Mouse (Mus musculus): ENCODE data around the gene Cluh.

DNA sequence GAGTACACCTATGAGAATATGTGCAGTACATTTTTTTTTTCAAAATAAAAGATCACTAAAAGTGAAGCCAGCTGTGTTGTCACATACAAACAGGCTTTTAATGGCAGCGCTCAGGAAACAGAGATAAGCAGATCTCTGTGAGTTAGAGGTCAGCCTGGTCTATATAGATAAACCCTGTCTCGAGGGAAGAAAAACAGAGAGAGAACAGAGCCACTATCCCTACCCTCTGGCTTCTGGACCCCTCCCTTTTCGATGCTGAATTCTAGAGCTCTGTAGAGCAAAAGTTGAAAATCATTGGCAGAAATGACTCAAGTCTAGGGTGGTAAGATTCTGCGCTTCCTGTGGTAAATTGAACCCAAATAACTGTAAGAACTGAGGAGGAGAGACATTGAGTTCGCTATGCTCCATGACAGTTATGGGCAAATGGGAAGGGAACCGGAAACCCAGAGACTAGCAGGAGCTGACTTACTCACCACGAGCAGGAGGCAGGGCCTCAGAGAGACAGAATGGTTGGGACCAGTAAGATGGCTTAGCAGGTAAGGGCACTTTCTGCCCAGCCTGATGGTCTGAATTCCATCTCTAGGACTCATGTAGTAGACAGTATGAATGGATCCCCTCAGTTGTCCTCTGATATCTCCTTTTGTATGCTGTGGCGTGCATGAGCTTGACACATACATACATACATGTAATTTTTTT is 27.2 kb upstream of the Cluh start:
- TF ChIP-seq POLR2A (IDR thresholded peaks at IDR 0.05; ENCODE audit: control insufficient read depth, extremely low read depth, insufficient read depth, low read length, poor library complexity) (no peak), CTCF (IDR thresholded peaks at IDR 0.05; ENCODE audit: borderline replicate concordance, control insufficient read depth, extremely low read depth, insufficient read depth, low read length, poor library complexity) (no peak)

Data from thymus, adult 2 months (tissue).